Mouse (Mus musculus): Measurements from ENCODE around the gene Bricd5. TPM values are rescaled to one million over a fixed set of nuclear protein-coding genes. Genes with fewer than 3 reads are reported as not detected.

The Bricd5 gene
- polyA plus RNA-seq, 1 experiment: 0.10 TPM

DNA sequence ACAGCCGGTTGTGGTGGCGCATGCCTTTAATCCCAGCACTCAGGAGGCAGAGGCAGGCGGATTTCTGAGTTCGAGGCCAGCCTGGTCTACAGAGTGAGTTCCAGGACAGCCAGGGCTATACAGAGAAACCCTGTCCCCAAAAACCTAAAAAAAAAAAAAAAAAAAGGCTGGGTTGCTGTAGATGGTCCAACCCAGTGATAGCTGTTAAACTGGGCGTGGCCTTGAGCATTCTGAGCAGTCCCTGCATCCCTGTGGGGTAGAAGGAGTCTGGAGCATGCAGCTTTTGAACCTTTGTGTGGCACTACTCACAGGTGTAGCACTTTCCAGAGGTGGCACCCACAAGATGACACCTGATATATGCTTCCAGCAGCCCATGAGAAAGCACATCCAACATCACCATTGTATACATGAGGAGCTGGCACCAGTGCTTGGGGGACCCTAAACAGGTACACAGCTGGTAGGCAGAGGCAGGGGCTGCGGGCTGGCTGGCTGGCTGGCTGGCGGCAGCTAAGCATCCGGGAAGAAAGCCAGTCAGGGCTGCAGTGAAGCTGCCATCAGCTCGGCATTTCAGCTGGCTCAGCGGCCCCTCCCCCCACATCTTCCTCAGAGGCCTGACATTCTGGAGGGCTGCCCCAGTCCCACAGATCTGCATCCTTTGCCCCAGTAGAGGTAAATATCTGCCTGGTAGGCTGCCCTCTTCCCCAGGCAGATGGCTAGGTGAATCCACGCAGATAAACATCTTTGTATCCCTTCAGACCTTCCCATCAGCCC lies 11.6 kb downstream of the Bricd5 start:
- no peak for DNase-seq (ENCODE audit: low spot score)

DNA sequence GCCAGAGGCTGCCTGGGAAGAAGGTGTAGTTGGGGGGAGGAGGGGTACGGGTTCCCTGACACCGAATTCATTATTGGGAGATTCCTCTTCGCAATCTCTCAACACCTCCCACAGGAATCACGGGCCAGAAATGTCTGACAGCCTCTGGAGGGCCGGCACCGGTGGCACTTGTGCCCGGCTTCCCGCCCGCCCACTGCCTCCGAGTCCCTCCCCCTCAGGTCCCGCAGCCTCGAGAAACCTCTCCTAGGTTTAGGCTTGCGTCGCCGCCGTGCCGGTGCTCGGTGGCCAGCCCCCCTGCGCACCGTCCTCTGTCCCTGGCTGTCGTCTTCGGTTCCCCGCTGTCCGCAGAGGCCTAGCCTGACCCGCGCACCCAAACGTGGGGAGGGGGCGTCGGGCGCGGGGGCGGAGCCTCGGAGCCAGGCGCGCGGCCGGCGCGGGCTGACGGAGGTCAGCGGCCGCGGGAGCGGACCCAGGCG lies 14.5 kb downstream of the Bricd5 start, which contains the start of gene Caskin1:
TSS of gene Caskin1 (plus strand) at position 416 of the 476 bp plus-strand sequence.
- DNase-seq (ENCODE audit: low spot score): no peak

DNA sequence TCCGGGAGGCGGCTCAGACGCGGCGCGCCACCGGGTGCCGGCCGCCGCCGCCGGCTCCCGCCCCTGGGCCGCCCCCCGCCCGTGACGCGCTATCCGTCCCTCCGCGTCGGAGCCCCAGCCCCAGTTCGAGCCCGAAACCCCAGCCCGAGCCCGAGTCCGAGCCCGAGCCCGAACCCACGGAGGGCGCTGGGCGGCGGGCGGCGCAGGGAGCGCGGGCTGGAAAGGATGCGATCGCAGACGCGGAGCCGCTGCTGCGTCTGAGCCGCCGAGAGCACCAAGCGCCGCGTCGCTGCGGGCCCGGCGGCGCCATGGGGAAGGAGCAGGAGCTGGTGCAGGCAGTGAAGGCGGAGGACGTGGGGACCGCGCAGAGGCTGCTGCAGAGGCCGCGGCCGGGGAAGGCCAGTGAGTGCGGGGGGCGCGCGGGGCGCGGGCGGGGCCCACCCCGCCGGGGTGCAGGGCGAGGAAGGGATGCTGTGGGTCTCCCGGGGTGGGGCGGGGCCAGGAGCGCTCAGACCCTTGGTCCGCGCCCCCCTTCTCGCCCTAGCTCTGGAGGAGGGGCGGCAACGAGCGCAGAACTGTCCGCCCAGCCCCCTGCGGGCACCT lies 15.1 kb downstream of the Bricd5 start:
- no peak for DNase-seq (ENCODE audit: low spot score)

DNA sequence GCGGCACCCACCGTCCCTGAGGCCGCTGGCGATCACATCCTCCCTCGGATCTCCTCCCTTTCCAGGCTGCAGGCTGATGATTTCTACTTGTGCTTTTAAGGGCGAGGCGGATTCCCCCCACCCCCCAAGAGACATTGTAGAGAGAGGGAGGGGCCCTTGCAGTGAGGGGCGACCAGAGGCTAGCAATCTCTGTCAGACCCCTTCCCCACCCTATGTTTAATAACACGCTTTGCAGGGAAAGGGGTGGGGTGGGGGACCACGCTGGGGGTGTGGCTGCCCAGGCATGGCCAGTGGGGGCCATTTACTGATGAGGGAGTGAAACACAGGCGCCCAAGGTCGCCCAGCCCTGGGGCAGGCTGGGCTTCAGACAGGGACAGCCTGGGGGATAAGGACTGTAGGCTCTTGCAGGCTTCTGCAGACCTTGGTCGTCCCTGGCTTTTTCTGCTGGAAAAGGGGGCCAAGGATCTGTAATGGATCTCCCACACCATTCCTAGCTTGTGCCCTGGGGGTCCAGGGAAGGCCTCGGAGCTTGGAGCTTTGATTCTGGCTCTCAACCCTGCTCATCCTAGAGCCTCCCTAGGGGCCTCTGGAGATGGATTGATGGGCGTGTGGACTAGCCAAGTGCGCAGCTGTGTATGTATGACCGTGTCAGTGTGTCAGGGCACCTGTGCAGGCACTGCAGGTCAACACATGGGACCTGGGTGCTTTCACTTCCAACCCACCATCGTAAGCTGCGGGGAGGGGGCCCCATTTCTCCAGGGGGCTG lies 15.8 kb downstream of the Bricd5 start:
- no peak for DNase-seq (ENCODE audit: low spot score)

DNA sequence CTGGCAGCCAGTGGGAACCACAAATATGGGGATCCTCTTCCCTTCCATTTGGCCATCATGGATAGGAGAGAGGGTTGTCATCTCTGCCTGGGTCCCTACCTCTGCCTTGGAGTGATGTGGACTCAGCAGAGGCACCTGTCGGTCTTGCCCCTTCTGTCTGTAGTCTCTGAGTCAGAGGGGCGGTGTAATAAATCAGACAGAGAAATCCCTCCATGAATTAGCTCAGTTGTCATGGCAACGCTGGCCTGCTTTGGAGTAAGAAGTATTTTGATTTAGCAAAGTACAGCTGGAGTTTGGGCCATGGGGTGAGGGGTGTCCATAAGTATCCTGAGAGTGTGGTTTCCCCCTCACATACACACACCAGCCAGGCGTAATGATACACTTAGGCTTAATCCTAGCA lies 16.7 kb downstream of the Bricd5 start:
- DNase-seq (ENCODE audit: low spot score): no peak

DNA sequence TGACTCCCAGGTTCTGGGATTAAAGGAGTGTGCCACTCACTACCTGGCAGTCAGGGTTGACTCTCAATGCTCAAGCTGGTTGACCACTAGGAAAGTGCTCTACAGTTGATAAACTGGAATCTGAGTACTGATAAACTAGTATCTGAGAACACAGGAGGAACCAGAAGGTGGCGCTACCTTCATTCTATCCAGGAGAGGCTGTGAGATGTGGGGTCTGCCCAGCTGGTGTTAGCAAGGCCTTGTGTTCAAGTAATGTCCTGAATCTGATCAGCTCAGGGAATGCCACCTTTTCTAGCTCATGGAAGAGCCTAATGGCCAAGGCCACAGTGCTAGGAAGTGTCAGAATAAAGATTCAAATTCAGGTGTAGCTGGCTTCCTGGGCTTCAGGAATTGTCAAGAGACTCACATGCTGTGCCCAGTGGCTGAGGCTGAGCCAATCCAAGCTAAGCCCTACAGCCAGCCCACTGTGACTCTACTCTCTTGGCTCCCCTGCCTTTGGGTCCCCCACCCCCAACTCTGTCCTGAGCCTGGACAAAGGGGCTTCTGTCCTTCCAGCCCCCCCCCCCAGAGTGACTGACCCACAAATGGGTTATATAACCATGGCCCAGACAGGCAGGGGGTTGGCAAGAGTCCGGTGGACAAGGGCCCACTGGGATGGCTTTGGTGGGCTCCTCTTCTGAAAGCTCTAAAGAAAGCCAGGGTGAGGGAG lies 21.1 kb downstream of the Bricd5 start:
- no peak for DNase-seq (ENCODE audit: low spot score)

DNA sequence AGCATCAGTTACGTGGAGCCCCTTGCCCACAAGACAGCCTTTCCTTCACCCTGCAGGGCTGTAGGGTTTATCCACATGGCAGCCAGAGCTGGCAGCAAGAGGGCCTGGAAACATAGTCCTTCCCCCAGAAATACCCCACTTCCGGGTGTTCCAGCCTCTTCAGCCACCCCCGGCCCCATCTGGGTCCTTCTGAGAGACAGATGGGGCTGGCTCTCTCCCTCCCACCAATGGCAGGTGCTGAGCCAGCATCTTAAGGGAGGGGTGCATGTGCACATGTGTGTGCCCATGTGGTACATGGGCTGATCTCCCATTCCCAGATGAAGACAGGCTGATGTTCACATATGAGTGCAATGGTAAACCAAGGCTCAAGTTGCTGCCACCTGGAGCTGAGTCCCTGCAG lies 21.8 kb downstream of the Bricd5 start:
- no peak for DNase-seq (ENCODE audit: low spot score)

DNA sequence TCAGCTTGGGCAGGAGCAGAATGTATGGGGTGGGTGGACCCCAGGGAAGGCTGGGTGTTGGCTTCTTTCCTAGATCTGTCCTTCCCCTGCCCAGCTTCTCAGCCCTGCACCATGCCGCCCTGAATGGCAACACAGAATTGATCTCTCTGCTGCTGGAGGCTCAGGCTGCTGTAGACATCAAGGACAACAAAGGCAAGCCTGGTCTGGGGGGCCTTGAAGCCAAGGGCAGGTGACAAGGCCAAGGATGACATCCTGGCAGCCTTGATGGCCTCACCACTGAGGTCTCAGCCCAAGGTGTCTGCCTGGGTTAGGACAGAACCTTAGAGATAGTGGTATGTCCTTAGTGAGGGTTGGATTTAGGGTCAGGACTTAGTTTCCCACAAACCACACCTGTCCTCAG lies 22.3 kb downstream of the Bricd5 start:
- DNase-seq (ENCODE audit: low spot score): no peak

DNA sequence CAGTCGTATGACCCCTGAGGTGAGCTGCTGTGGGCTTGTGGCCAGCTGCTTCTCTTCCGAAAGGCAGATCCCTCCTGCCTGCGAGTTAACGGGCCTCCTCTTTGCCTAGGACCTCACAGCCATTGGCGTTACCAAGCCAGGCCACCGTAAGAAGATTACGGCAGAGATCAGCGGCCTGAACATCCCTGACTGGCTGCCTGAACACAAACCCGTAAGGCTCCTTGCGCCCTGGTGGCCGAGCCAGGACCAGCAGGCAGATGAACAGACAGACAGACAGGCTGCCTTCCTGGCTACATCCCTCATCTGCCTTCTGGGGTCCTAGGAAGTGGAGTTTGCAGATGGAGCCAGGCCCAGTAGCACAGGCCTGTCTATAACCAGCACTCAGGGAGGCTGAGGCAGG lies 28.5 kb downstream of the Bricd5 start:
- DNase-seq (ENCODE audit: low spot score): no peak

DNA sequence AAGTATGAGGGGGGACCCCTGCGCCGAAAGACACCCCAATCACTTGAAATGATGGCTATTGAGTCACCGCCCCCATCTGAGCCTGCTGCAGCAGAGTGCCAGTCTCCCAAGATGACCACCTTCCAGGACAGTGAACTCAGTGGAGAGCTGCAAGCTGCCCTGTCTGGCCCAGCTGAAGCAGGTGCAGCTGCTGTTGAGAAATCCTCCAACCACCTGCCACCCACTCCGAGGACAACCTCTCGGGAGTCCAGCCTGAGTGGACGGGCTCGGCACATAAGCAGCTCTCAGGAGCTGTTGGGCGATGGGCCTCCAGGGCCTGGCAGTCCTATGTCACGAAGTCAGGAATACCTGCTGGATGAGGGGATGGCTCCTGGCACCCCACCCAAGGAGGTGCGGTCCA lies 30.4 kb downstream of the Bricd5 start:
- no peak for DNase-seq (ENCODE audit: low spot score)

DNA sequence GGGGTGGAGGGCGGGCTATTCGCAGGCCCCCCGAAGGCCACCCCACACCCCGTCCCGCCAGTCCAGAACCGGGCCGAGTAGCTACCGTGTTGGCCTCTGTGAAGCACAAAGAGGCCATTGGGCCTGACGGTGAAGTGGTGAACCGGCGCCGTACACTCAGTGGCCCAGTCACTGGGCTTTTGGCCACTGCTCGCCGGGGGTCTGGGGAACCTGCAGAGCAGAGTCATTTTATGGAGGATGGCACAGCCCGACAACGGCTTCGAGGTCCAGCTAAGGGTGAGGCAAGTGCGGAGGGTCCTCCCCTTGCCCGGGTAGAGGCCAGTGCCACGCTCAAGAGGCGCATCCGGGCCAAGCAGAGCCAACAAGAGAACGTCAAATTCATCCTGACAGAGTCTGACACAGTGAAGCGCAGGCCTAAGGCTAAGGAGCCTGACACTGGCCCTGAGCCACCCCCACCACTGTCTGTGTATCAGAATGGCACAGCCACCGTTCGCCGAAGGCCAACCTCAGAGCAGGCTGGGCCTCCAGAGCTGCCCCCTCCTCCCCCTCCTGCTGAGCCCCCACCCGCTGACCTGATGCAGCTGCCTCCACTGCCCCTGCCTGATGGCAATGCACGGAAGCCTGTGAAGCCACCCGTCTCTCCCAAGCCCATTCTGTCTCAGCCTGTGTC lies 31.7 kb downstream of the Bricd5 start:
- no peak for DNase-seq (ENCODE audit: low spot score)

DNA sequence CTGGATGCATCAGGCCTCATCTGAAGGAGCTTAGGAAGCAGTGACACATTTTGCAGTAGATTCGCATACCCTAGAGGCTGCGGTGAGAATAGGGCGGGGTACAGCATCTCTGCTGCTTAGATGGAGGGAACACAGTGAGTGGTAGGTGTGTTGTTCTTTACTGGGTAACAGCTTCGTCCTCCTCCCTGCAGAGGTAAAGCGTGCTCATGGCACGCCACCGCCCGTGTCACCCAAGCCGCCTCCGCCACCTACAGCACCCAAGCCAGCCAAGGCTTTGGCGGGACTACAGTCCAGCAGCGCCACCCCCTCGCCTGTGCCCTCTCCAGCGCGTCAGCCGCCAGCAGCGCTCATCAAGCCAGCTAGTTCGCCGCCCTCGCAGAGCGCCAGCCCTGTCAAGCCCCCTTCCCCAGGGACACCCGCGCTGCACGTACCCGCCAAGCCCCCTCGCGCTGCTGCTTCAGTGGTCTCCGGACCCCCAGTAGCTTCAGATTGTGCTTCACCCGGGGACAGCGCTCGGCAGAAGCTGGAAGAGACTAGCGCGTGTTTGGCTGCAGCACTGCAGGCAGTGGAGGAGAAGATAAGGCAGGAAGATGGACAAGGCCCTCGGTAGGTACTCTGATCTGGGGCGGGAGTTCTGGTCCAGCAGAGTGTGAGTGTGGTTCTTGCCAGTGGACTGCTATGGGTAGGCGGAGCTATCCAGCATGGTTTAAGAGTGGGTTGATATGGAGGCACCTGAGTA lies 32.8 kb downstream of the Bricd5 start:
- DNase-seq (ENCODE audit: low spot score): no peak

DNA sequence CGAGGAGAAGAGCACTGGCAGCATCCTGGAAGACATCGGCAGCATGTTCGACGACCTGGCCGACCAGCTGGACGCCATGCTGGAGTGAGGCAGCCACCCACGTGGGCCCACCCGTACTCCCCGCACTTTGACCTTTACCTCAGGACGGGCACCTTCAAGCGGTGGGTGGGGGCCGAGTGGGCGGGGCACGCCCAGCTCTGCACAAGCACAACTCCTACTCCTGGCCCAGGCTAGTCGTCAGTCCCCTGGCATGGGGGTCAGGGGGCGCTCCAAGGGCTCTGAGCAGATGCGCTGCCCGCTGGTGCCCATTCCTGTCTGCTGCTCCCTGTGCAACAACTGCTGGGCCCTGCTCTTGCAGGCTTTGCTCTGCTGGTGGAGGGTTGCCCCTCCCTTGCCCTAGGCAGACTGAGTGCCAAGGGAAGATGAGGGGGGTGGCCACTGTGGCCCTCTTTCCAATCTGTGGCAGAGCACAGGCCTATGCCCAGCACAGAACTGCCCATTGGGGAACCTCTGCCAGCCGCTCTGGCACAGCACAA lies 33.5 kb downstream of the Bricd5 start:
- no peak for DNase-seq (ENCODE audit: low spot score)

DNA sequence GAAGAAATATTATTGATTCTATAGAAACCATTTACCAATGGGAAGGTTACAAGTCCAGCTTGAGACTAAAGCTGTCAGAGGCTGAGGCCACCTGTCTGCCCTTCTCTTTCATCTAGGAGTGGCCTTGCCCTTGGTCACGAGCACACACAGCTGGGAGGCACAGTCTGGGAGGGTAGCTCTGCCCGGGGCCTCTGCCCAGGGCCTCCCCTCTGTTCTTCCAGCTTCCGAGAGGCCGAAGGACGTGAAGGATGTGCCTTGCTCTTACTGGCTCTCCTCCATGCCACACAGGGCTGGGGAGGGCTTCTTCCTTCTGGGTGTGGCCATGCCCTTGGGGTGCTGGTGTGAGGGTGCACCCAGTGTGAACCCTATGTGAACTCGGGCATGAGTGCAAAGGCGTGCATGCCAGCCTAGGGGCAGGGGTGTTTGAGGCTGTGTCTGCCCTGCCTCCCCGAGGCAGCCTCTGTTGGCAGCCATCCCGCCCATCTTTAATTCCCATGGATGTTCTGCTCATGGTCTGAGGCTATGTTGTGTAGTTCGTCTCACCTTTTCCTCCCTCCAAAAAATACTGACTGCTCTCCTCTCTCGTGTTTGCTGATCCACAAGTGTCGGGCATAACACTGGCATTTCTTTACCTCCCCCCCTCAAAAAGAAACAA lies 34.2 kb downstream of the Bricd5 start:
- no peak for DNase-seq (ENCODE audit: low spot score)

DNA sequence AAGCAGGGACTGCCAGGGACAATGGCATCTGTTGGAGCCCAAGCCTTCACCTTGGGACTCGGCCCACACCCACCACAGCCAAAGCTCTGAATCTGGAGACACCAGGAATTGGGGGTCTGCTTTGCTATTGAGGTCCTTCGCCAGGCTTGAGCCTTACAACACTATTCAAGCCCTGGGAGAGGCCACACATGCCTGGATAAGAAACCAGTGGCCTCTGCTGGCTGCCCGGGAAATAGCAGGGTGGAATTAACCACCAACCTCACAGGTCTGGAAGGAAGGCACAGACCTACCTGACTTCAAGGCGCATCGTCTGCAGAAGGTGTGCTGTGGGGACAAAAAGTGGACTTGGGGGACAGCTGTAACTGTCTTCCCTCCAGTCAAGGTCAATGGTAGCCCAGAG lies 39.9 kb downstream of the Bricd5 start:
- no peak for DNase-seq (ENCODE audit: low spot score)

DNA sequence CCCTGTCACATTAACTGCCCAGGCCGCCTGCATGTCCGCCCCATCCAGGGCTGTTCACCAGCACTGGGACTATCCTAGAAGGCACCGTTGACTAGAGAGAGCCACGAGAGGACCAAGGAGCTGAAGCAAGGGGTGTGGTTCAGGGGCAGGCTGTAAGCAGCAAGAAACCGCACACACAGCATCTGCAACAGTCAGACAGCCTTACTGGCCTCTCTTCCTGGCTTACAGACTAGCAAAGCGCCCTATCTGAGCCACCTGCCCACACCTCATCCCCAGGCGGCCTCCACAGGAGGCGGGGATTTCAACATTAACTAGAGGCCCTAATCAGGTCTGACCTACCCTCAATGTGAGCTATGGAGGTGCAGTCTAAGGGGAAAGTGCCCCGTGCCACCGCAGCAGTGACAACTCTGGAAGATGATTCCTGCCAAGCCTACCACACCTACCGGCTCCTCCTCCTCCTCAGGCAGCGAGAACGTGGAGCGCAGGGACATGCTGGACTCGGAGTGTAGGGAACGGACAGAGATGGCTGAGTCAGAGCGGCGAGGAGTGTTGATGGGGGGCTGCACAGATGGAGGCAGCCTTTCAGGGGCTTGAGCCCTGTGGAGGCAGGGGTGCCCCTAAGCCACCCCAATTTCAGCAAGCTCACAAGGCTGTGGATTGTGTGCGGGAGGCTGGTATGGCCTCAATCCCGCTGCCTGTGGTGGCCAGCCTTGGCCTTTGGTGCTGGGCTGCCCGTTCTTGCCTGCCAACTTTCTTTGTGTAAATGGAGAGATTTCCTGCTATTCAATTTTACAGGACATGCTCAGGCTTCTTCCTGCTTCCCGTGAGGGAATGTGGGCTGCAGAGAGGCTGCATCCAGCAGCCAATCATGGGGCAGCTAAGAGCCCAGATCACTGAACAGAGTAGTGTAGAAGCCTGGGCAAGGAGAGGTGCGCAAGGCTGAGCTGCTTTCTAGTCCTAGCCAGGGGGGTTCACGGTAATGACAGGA lies 40.9 kb downstream of the Bricd5 start:
- DNase-seq (ENCODE audit: low spot score): no peak

DNA sequence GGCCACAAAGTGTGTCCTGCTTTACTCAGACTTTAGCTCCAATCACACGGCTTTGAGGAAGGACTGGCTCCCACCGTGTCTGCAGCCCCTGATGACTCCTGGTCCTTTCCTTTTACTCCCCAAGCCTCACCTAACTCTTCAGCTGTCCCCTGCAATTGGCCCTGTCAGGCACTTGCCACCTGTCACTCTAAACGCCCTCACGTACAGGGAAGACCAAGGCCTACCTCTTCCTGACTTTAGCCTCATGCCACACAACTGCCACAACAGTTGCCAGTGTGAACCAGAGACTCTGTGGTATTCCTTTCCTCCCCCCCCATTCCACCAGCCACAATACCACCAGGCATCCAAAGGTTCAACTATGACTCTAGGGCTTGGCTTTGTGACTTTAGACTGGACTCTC lies 46.8 kb downstream of the Bricd5 start:
- DNase-seq (ENCODE audit: low spot score): no peak

DNA sequence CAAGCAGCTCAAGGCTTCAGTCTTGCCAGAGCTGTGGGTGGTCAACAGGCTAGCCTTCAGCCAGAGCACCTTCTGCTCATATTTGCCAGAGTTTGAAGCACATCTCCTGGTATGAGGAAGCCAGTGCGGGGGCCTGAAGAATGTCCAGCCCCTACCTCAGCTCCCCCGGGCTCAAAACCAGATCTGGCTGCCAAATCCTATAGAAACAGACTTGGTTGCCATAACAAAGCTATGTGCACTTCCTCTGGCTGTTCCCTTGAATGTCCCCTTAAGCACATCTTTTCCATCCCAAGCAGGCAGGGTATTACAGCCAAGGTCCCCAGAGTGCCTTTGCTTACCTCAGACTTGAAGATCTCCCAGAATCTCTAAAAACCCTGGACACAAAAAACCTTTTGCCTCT lies 51.0 kb downstream of the Bricd5 start:
- no peak for DNase-seq (ENCODE audit: low spot score)

Measured in urinary bladder, adult 2 months (tissue).